Mouse (Mus musculus): ENCODE measurements around the gene Top3a. TPM values are rescaled to one million over a fixed set of nuclear protein-coding genes. Genes with fewer than 3 reads are reported as not detected.
"Not testable (repeated sequence)": the region's sequence is repeated elsewhere in the genome, so short reads cannot be mapped to it uniquely, and the experiment has no call there.

Top3a gene
- 1 to 10 TPM; 5.0 to 6.1 TPM for total RNA-seq (2021)
- long read RNA-seq, experiment 1, transcript Top3a-201 (19 exons, 3,741 nt) = major isoform, 7 of 11 reads
- long read RNA-seq, experiment 1, partial matches to known transcripts = 0 of 11 reads
- long read RNA-seq, experiment 1, other reads (novel, unspliced or antisense) = 3 of 11 reads
- long read RNA-seq, experiment 2, partial matches to known transcripts = 0 of 4 reads
- long read RNA-seq, experiment 2, other reads (novel, unspliced or antisense) = 3 of 4 reads

GRCm38 (mm10) chr11:60776829-60777740, at the start of gene Top3a, which contains the start of gene Smcr8:
Top3a (minus strand) TSS chr11:60777365.
Smcr8 (plus strand) TSS chr11:60777524.
- Histone ChIP-seq H3K27ac (peak within 1 kb of the TSS; percentile 95), H3K4me3 (peak within 1 kb of the TSS; percentile 88)
- intact Hi-C loops (cut with DNase I) = loop anchor here (1.0 to 5.0 kb wide), 3 partner anchors 53 to 102 kb away; partner anchors contain the start of genes Dhrs7b, Llgl1 and Tmem11
- no peak for TF ChIP-seq CTCF (IDR thresholded peaks at IDR 0.05)
- peak; percentile 79 to 83 for DNase-seq (ENCODE audit: extremely low spot score in 1 of 2, low spot score in 2 of 2)

GRCm38 (mm10) chr11:60826700-60827099, 49.5 kb upstream of the Top3a start:
- intact Hi-C loops (cut with DNase I) = no loop called here
- Histone ChIP-seq H3K4me3 (no peak overlapping the region), H3K27ac (no peak overlapping the region)
- no peak for DNase-seq (ENCODE audit: extremely low spot score in 1 of 2, low spot score in 2 of 2)
- TF ChIP-seq CTCF (IDR thresholded peaks at IDR 0.05) = no peak

- intact Hi-C loops (cut with DNase I) = no loop called here
Measured at GRCm38 (mm10) chr11:60825191-60825590, 48.0 kb upstream of the Top3a start.

GRCm38 (mm10) chr11:60823771-60824170, 46.6 kb upstream of the Top3a start:
- no peak for TF ChIP-seq CTCF (IDR thresholded peaks at IDR 0.05)
- no peak overlapping the region for H3K27ac ChIP-seq
- intact Hi-C loops (cut with DNase I) = no loop called here
- DNase-seq (ENCODE audit: extremely low spot score in 1 of 2, low spot score in 2 of 2) = no peak
- H3K4me3 ChIP-seq = no peak overlapping the region

More at GRCm38 (mm10) chr11:60825191-60825590, 48.0 kb upstream of the Top3a start:
- H3K27ac ChIP-seq = no peak overlapping the region
- H3K4me3 ChIP-seq = no peak overlapping the region
- DNase-seq (ENCODE audit: extremely low spot score in 1 of 2, low spot score in 2 of 2) = no peak
- TF ChIP-seq CTCF (IDR thresholded peaks at IDR 0.05) = no peak

- Histone ChIP-seq H3K27ac (no peak overlapping the region), H3K4me3 (no peak overlapping the region)
- TF ChIP-seq CTCF (IDR thresholded peaks at IDR 0.05) = no peak
- no peak for DNase-seq (ENCODE audit: extremely low spot score in 1 of 2, low spot score in 2 of 2)
- intact Hi-C loops (cut with DNase I) = no loop called here
Measured at GRCm38 (mm10) chr11:60816398-60816797, 39.2 kb upstream of the Top3a start.

- intact Hi-C loops (cut with DNase I); H3K27ac ChIP-seq; DNase-seq (ENCODE audit: extremely low spot score in 1 of 2, low spot score in 2 of 2): not testable (repeated sequence)
- H3K4me3 ChIP-seq = peak within 1 kb of the TSS; percentile 55
Measured at GRCm38 (mm10) chr11:60811618-60812017, 34.5 kb upstream of the Top3a start, which contains the start of gene Shmt1. Shmt1 (minus strand) TSS chr11:60811718.

- peak; percentile 89 for DNase-seq (ENCODE audit: extremely low spot score in 1 of 2, low spot score in 2 of 2)
- peak overlapping the region; percentile 55 for H3K4me3 ChIP-seq
- H3K27ac ChIP-seq = no peak overlapping the region
- intact Hi-C loops (cut with DNase I) = no loop called here
- TF ChIP-seq CTCF (IDR thresholded peaks at IDR 0.05) = no peak; the same call in 1 of the 2 replicates
Measured at GRCm38 (mm10) chr11:60811054-60811460, 33.9 kb upstream of the Top3a start.

- intact Hi-C loops (cut with DNase I) = no loop called here
- no peak for TF ChIP-seq CTCF (IDR thresholded peaks at IDR 0.05)
- Histone ChIP-seq H3K27ac (no peak overlapping the region), H3K4me3 (peak overlapping the region; percentile 55)
- DNase-seq (ENCODE audit: extremely low spot score in 1 of 2, low spot score in 2 of 2) = no peak
Measured at GRCm38 (mm10) chr11:60810046-60810965, 33.1 kb upstream of the Top3a start.

- no peak for DNase-seq (ENCODE audit: extremely low spot score in 1 of 2, low spot score in 2 of 2)
- TF ChIP-seq CTCF (IDR thresholded peaks at IDR 0.05) = no peak
- intact Hi-C loops (cut with DNase I) = no loop called here
- H3K4me3 ChIP-seq = no peak overlapping the region
- H3K27ac ChIP-seq = no peak overlapping the region
Measured at GRCm38 (mm10) chr11:60809546-60809945, 32.4 kb upstream of the Top3a start.

GRCm38 (mm10) chr11:60808286-60809070, 31.3 kb upstream of the Top3a start:
- H3K4me3 ChIP-seq = no peak overlapping the region
- DNase-seq (ENCODE audit: extremely low spot score in 1 of 2, low spot score in 2 of 2) = peak in 1 of 2 experiments; percentile 13
- no peak for TF ChIP-seq CTCF (IDR thresholded peaks at IDR 0.05)
- intact Hi-C loops (cut with DNase I) = no loop called here
- no peak overlapping the region; the same call in 1 of the 2 replicates for H3K27ac ChIP-seq
